Mouse (Mus musculus) liver, embryonic 14.5 days (tissue): ENCODE measurements at regions not wholly inside any gene's neighbourhood (a gene's known extent, or its start where the extent isn't known, plus 50 kb on each side); places are given as distances from the start of the nearest gene placed in this dataset.

ENCODE experiments used
- CTCF ChIP-seq: IDR thresholded peaks from 2 replicates; pipeline ENCODE4 v1.5.1; 2016; ENCODE audit warnings: antibody characterized with exemption, low read depth, control low read depth
- EP300 ChIP-seq: IDR thresholded peaks from 2 replicates; pipeline ENCODE4 v1.6.1; 2016; ENCODE audit warnings: antibody characterized with exemption, low read depth

DNA sequence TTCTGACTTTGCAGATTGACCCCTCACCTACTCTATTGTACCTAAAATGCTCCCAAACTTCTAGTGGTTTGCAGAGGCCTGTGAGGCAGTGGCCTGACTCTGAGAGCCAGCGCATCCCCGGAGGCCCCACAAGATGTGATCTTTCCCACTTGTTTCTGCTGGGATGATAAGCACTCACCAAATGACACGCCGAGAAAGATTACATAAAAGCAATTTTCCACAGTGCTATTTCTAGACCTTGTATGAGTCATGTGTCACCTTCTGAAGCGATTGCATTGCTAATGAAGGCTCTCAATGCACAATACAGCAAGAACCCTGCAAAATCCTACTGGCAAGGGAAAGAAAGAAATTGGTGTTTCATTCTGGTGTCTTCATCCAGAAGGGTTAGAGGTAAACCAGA, 97.8 kb upstream of the Cd180 start:
- TF ChIP-seq CTCF (no peak), EP300 (no peak)
